Comparison of ENCODE assay signal across 27 mouse cellular contexts in the genomic region with DNA sequence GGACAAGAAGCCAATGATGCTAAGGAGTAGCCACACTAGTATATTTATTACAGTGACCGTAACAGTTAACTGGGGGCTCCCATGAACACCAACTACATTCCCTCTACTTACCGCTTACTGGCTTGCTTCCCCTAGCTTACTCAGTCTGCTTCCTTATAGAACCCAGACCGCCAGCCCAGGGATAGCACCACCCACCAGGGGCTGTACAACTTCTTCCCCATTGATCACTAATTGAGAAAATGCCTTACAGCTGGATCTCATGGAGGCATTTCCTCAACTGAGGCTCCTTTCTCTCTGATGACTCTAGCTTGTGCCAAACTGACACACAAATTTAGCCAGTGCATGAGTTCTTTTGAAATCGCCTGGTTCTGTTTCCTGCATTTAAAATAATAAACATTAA. TPM values are rescaled to one million over a fixed set of nuclear protein-coding genes. Genes with fewer than 3 reads are reported as not detected.
DNase-seq lines count a peak whose midpoint lies in the region; ATAC-seq and TF ChIP-seq lines count a peak whose summit lies in the region.
"Had no signal": no experiment of that assay in that cellular context is flagged by ENCODE, and none has a peak within 500 bp of the region (broad histone marks: within the 10 kb centered on the region; RNA-seq: fewer than 3 reads in every experiment).

No protein-coding gene starts in this region.

- H3K4me1 ChIP-seq in heart, adult 2 months (ENCODE audit: control insufficient read depth, insufficient read depth, low read length): no peaks in the 10 kb centered on the region
- H3K4me1 ChIP-seq in embryonic facial prominence, embryonic 13.5 days: peaks cover 18% of the 10 kb centered on the region
- H3K4me1 ChIP-seq in embryonic facial prominence, embryonic 15.5 days: peaks cover 23% of the 10 kb centered on the region; the same call in 1 of the 2 replicates
- H3K4me1 ChIP-seq: forebrain, embryonic 15.5 days had no signal

- ATAC-seq in embryonic facial prominence, embryonic 13.5 days (ENCODE audit: insufficient number of reproducible peaks, insufficient read depth, low FRiP score, low TSS enrichment, low read depth): no peak
- ATAC-seq in embryonic facial prominence, embryonic 15.5 days (ENCODE audit: insufficient number of reproducible peaks, low FRiP score, low TSS enrichment, low read depth): peak; percentile 55
- ATAC-seq: activated CD4-positive, CD25-positive, alpha-beta regulatory T cell, adult 4 months; CD4-positive, CD25-positive, alpha-beta regulatory T cell, adult 4 months; forebrain, embryonic 13.5 days; forebrain, embryonic 15.5 days; forebrain, postnatal 0 days; Patski had no signal

- H3K27me3 ChIP-seq in heart, adult 2 months (ENCODE audit: control insufficient read depth, insufficient read depth, low read length): no peaks in the 10 kb centered on the region
- no peaks in the 10 kb centered on the region for H3K27me3 ChIP-seq in embryonic facial prominence, embryonic 13.5 days
- H3K27me3 ChIP-seq in embryonic facial prominence, embryonic 15.5 days: no peaks in the 10 kb centered on the region
- H3K27me3 ChIP-seq: CH12.LX; forebrain, embryonic 15.5 days; Patski had no signal

- H3K36me3 ChIP-seq in heart, adult 2 months (ENCODE audit: control insufficient read depth, insufficient read depth, low read length): no peaks in the 10 kb centered on the region
- no peaks in the 10 kb centered on the region for H3K36me3 ChIP-seq in embryonic facial prominence, embryonic 13.5 days
- no peaks in the 10 kb centered on the region for H3K36me3 ChIP-seq in embryonic facial prominence, embryonic 15.5 days
- H3K36me3 ChIP-seq: forebrain, embryonic 15.5 days; G1E had no signal

- DNase-seq in heart, adult 11 months: peak; percentile 78
- no peak for DNase-seq in heart, adult 2 months
- no peak for DNase-seq in cerebellum, adult 11-12 months
- no peak for DNase-seq in lung, postnatal 4 days
- DNase-seq: adrenal gland, adult 8-10 months; adrenal gland, postnatal 14 days; adrenal gland, postnatal 36 days; B cell, adult 2 months; cerebellum, adult 18-20 months; cerebellum, adult 8-10 months; cerebellum, adult 9-11 months; cerebellum, postnatal 14 days; cerebellum, postnatal 36 days; embryo, embryonic 11 days; forebrain, postnatal 0 days had no signal

- no peak overlapping the region for H3K27ac ChIP-seq in heart, adult 2 months
- peak overlapping the region; percentile 60 for H3K27ac ChIP-seq in embryonic facial prominence, embryonic 13.5 days
- peak overlapping the region; percentile 66 for H3K27ac ChIP-seq in embryonic facial prominence, embryonic 15.5 days (replicated peaks)
- H3K27ac ChIP-seq: forebrain, embryonic 13.5 days; forebrain, embryonic 15.5 days had no signal

- H3K9me3 ChIP-seq in embryonic facial prominence, embryonic 13.5 days: no peaks in the 10 kb centered on the region
- no peaks in the 10 kb centered on the region for H3K9me3 ChIP-seq in embryonic facial prominence, embryonic 15.5 days (replicated peaks)
- H3K9me3 ChIP-seq: forebrain, embryonic 13.5 days; forebrain, embryonic 15.5 days had no signal

- WGBS in heart, adult 2 months: 81% methylated on average over 4 of the region's 4 CpGs
- 29% methylated on average over 4 of the region's 4 CpGs for WGBS in embryonic facial prominence, embryonic 13.5 days
- WGBS in embryonic facial prominence, embryonic 15.5 days: 29% methylated on average over 4 of the region's 4 CpGs

- no peak for TF ChIP-seq CTCF in heart, adult 2 months (IDR thresholded peaks at IDR 0.05)

- no peak for TF ChIP-seq POLR2A in heart, adult 2 months (IDR thresholded peaks at IDR 0.05; ENCODE audit: insufficient read depth, low read depth, low read length)

- intact Hi-C loops in heart, adult 2 months (cut with DNase I): no loop called here

- H3K4me2 ChIP-seq in embryonic facial prominence, embryonic 13.5 days: no peak overlapping the region
- no peak overlapping the region for H3K4me2 ChIP-seq in embryonic facial prominence, embryonic 15.5 days (replicated peaks)
- H3K4me2 ChIP-seq: forebrain, embryonic 13.5 days; forebrain, embryonic 15.5 days had no signal

- no peak for TF ChIP-seq EP300 in heart, adult 2 months (IDR thresholded peaks at IDR 0.05; ENCODE audit: insufficient read depth, low read depth, low read length)

- H3K9ac ChIP-seq in heart, adult 2 months (ENCODE audit: low read depth, low read length): no peak overlapping the region
- H3K9ac ChIP-seq in embryonic facial prominence, embryonic 13.5 days: no peak overlapping the region
- no peak overlapping the region for H3K9ac ChIP-seq in embryonic facial prominence, embryonic 15.5 days
- H3K9ac ChIP-seq: forebrain, embryonic 13.5 days; forebrain, embryonic 15.5 days; forebrain, postnatal 0 days had no signal

- H3K4me3 ChIP-seq in heart, adult 2 months: no peak overlapping the region
- no peak overlapping the region for H3K4me3 ChIP-seq in embryonic facial prominence, embryonic 13.5 days
- H3K4me3 ChIP-seq in embryonic facial prominence, embryonic 15.5 days (replicated peaks): no peak overlapping the region
- H3K4me3 ChIP-seq: forebrain, embryonic 13.5 days; forebrain, embryonic 15.5 days had no signal

- no peaks in the 10 kb centered on the region for H3K79me2 ChIP-seq in heart, adult 2 months (replicated peaks; ENCODE audit: control insufficient read depth, insufficient read depth, low read length)

RNA-seq across cellular contexts. Expression of a gene that starts 15.3 kb away (rescaled TPM):
- not detected for total RNA-seq in heart, adult 2 months (2021)
- polyA plus RNA-seq in heart, adult 2 months (2012; rRNA removed): not detected in 2 replicates
- not detected in 2 replicates for polyA plus RNA-seq in embryonic facial prominence, embryonic 13.5 days (2015; fragmentation: Nextera tagmentation; extraction: Ambion mirVana)
- not detected in 2 replicates for polyA plus RNA-seq in embryonic facial prominence, embryonic 15.5 days (2015; fragmentation: Nextera tagmentation; extraction: Ambion mirVana)
- total RNA-seq: adrenal gland, adult 18-20 months; adrenal gland, adult 8-10 months; adrenal gland, postnatal 14 days; adrenal gland, postnatal 36 days; CH12.LX; common myeloid progenitor, adult 5-6 weeks; forebrain, postnatal 0 days; G1E had no signal
- polyA plus RNA-seq: activated CD4-positive, CD25-positive, alpha-beta regulatory T cell, adult 4 months; CD4-positive, CD25-positive, alpha-beta regulatory T cell, adult 4 months; forebrain, embryonic 11.5 days; forebrain, embryonic 13.5 days; forebrain, embryonic 15.5 days; forebrain, postnatal 0 days; G1E; Patski had no signal

RNA-seq across cellular contexts. Expression of a gene that starts 21.6 kb away (rescaled TPM):
- total RNA-seq in heart, adult 2 months (2021): under 1 TPM; 0.50 to 0.84 TPM
- polyA plus RNA-seq in heart, adult 2 months (2012; rRNA removed): 0.51 and 1.2 TPM in 2 replicates
- polyA plus RNA-seq in embryonic facial prominence, embryonic 13.5 days (2015; fragmentation: Nextera tagmentation; extraction: Ambion mirVana): 3.2 and 3.4 TPM in 2 replicates
- 1.7 and 2.8 TPM in 2 replicates for polyA plus RNA-seq in embryonic facial prominence, embryonic 15.5 days (2015; fragmentation: Nextera tagmentation; extraction: Ambion mirVana)
- total RNA-seq: CH12.LX; common myeloid progenitor, adult 5-6 weeks had no signal
- polyA plus RNA-seq: activated CD4-positive, CD25-positive, alpha-beta regulatory T cell, adult 4 months; CD4-positive, CD25-positive, alpha-beta regulatory T cell, adult 4 months; G1E; Patski had no signal
